Mouse (Mus musculus) kidney, embryonic 15.5 days (tissue): Measurements from ENCODE around the gene Morn2. TPM values are rescaled to one million over a fixed set of nuclear protein-coding genes. Genes with fewer than 3 reads are reported as not detected.

Experiments used
- ATAC-seq: fragments of 200-750 bp; cut with Nextera tagmentation; replicated peaks from 2 replicates; pipeline ENCODE4 v1.8.0; 2017; ENCODE audit warnings: moderate TSS enrichment; ENCODE audit not compliant: low FRiP score
- H3K27ac ChIP-seq: fragments of 300-500 bp; sonication (generic); 2 replicates; pipeline ENCODE4 v1.5.1; 2015; ENCODE audit warnings: mild to moderate bottlenecking, inconsistent platforms
- H3K27me3 ChIP-seq: fragments of 300-500 bp; sonication (generic); 2 replicates; pipeline ENCODE4 v1.6.1; 2015; ENCODE audit warnings: inconsistent platforms
- H3K36me3 ChIP-seq: fragments of 300-500 bp; sonication (generic); 2 replicates; pipeline ENCODE4 v1.6.1; 2015; ENCODE audit warnings: inconsistent platforms
- H3K4me1 ChIP-seq: fragments of 300-500 bp; sonication (generic); 2 replicates; pipeline ENCODE4 v1.6.1; 2015; ENCODE audit warnings: inconsistent platforms
- H3K4me2 ChIP-seq: fragments of 300-500 bp; sonication (generic); 2 replicates; pipeline ENCODE4 v1.6.1; 2015; ENCODE audit warnings: moderate library complexity, mild to moderate bottlenecking, inconsistent platforms
- H3K4me3 ChIP-seq: fragments of 300-500 bp; sonication (generic); replicated peaks from 2 replicates; pipeline ENCODE4 v1.5.1; 2015; ENCODE audit warnings: mild to moderate bottlenecking, inconsistent platforms
- H3K9ac ChIP-seq: fragments of 300-500 bp; sonication (generic); 2 replicates; pipeline ENCODE4 v1.6.1; 2015; ENCODE audit warnings: mild to moderate bottlenecking, inconsistent platforms
- H3K9me3 ChIP-seq: fragments of 300-500 bp; sonication (generic); replicated peaks from 2 replicates; pipeline ENCODE4 v1.6.1; 2016; ENCODE audit warnings: inconsistent platforms
- WGBS: fragments of 180-500 bp; shearing (Covaris S2); methylation state at CpG from one replicate; pipeline ENCODE4 v1.1.7; 2015; ENCODE audit warnings: mixed read lengths; 5-methylcytosine and 5-hydroxymethylcytosine counted together
- polyA plus RNA-seq: library from polyadenylated mRNA; unstranded; fragments of >200 nt; fragmentation: Nextera tagmentation; extraction: Ambion mirVana; gene quantifications from 2 replicates; pipeline ENCODE4 v1.2.1, GENCODE M21; 2015

Gene Morn2
- polyA plus RNA-seq, 1 experiment from 2014 or later = 34.6 TPM

- Histone ChIP-seq H3K4me3 (no peak overlapping the region), H3K9ac (no peak overlapping the region), H3K4me1 (peaks cover 12% of the 10 kb centered on the region), H3K27me3 (no peaks in the 10 kb centered on the region), H3K27ac (no peak overlapping the region), H3K9me3 (no peaks in the 10 kb centered on the region), H3K36me3 (no peaks in the 10 kb centered on the region), H3K4me2 (no peak overlapping the region)
- 86% methylated on average over 6 of the region's 6 CpGs for WGBS
- ATAC-seq = no peak
These were observed 2.0 kb upstream of the Morn2 start for GRCm38 (mm10) chr17:80288012-80288411.

GRCm38 (mm10) chr17:80289280-80290073, 526 bp upstream of the Morn2 start:
- no peaks in the 10 kb centered on the region for H3K27me3 ChIP-seq
- no peaks in the 10 kb centered on the region for H3K9me3 ChIP-seq
- H3K4me2 ChIP-seq = peak overlapping the region; percentile 66
- H3K4me1 ChIP-seq = peaks cover 12% of the 10 kb centered on the region
- no peak; the same call in 1 of the 2 replicates for ATAC-seq
- peak overlapping the region; percentile 81 for H3K9ac ChIP-seq
- no peaks in the 10 kb centered on the region for H3K36me3 ChIP-seq
- WGBS = under 1% methylated on average over 30 of the region's 30 CpGs
- peak overlapping the region; percentile 81 for H3K4me3 ChIP-seq
- H3K27ac ChIP-seq = peak overlapping the region; percentile 82

- no peaks in the 10 kb centered on the region for H3K27me3 ChIP-seq
- WGBS = 24% methylated on average over 2 of the region's 2 CpGs
- H3K4me2 ChIP-seq = no peak overlapping the region
- ATAC-seq = no peak
- H3K9me3 ChIP-seq = no peaks in the 10 kb centered on the region
- H3K27ac ChIP-seq = no peak overlapping the region
- H3K4me3 ChIP-seq = no peak overlapping the region
- no peak overlapping the region for H3K9ac ChIP-seq
- H3K36me3 ChIP-seq = no peaks in the 10 kb centered on the region
- peaks cover 12% of the 10 kb centered on the region for H3K4me1 ChIP-seq
These were observed 1.1 kb downstream of the Morn2 start for GRCm38 (mm10) chr17:80291148-80291547.

- Histone ChIP-seq H3K36me3 (no peaks in the 10 kb centered on the region), H3K27me3 (no peaks in the 10 kb centered on the region), H3K4me1 (no peaks in the 10 kb centered on the region), H3K4me2 (no peak overlapping the region), H3K27ac (no peak overlapping the region), H3K4me3 (no peak overlapping the region), H3K9me3 (no peaks in the 10 kb centered on the region), H3K9ac (no peak overlapping the region)
- 83% methylated on average over 5 of the region's 5 CpGs for WGBS
- ATAC-seq = no peak
These were observed 5.3 kb downstream of the Morn2 start for GRCm38 (mm10) chr17:80295258-80295657.

GRCm38 (mm10) chr17:80298844-80299243, 8.8 kb downstream of the Morn2 start:
- Histone ChIP-seq H3K4me1 (no peaks in the 10 kb centered on the region), H3K27me3 (no peaks in the 10 kb centered on the region), H3K9me3 (no peaks in the 10 kb centered on the region), H3K9ac (no peak overlapping the region), H3K36me3 (no peaks in the 10 kb centered on the region), H3K4me3 (no peak overlapping the region), H3K27ac (no peak overlapping the region), H3K4me2 (no peak overlapping the region)
- 88% methylated on average over 5 of the region's 5 CpGs for WGBS
- ATAC-seq = no peak

GRCm38 (mm10) chr17:80307251-80307650, 17.2 kb downstream of the Morn2 start, which contains the start of gene Arhgef33:
Gene Arhgef33 (plus strand): TSS chr17:80307407.
- H3K36me3 ChIP-seq = no peaks in the 10 kb centered on the region
- no peaks in the 10 kb centered on the region for H3K27me3 ChIP-seq
- WGBS = 93% methylated on average over 1 of the region's 1 CpGs
- H3K9me3 ChIP-seq = no peaks in the 10 kb centered on the region
- no peak within 1 kb of the TSS for H3K27ac ChIP-seq
- ATAC-seq = no peak
- H3K4me1 ChIP-seq = no peaks in the 10 kb centered on the region
- H3K4me3 ChIP-seq = no peak within 1 kb of the TSS
- no peak within 1 kb of the TSS for H3K9ac ChIP-seq
- no peak within 1 kb of the TSS for H3K4me2 ChIP-seq

GRCm38 (mm10) chr17:80311761-80312160, 21.8 kb downstream of the Morn2 start:
- 72% methylated on average over 9 of the region's 9 CpGs for WGBS
- H3K27ac ChIP-seq = no peak overlapping the region
- no peak overlapping the region for H3K4me3 ChIP-seq
- H3K9me3 ChIP-seq = no peaks in the 10 kb centered on the region
- H3K36me3 ChIP-seq = no peaks in the 10 kb centered on the region
- no peak overlapping the region for H3K9ac ChIP-seq
- H3K4me2 ChIP-seq = no peak overlapping the region
- no peaks in the 10 kb centered on the region for H3K27me3 ChIP-seq
- no peaks in the 10 kb centered on the region for H3K4me1 ChIP-seq
- no peak for ATAC-seq

- H3K27me3 ChIP-seq = no peaks in the 10 kb centered on the region
- H3K27ac ChIP-seq = no peak overlapping the region
- ATAC-seq = no peak
- 89% methylated on average over 4 of the region's 4 CpGs for WGBS
- no peak overlapping the region for H3K9ac ChIP-seq
- H3K4me2 ChIP-seq = no peak overlapping the region
- no peaks in the 10 kb centered on the region for H3K36me3 ChIP-seq
- H3K4me3 ChIP-seq = no peak overlapping the region
- no peaks in the 10 kb centered on the region for H3K4me1 ChIP-seq
- no peaks in the 10 kb centered on the region for H3K9me3 ChIP-seq
These were observed 22.4 kb downstream of the Morn2 start for GRCm38 (mm10) chr17:80312405-80312804.

GRCm38 (mm10) chr17:80322228-80322627, 32.2 kb downstream of the Morn2 start:
- Histone ChIP-seq H3K9ac (no peak overlapping the region), H3K4me3 (no peak overlapping the region), H3K27me3 (no peaks in the 10 kb centered on the region), H3K36me3 (no peaks in the 10 kb centered on the region), H3K27ac (no peak overlapping the region), H3K4me2 (no peak overlapping the region), H3K4me1 (no peaks in the 10 kb centered on the region), H3K9me3 (no peaks in the 10 kb centered on the region)
- no peak for ATAC-seq
- whole genome bisulfite sequencing = 75% methylated on average over 6 of the region's 6 CpGs

- no peaks in the 10 kb centered on the region for H3K27me3 ChIP-seq
- H3K36me3 ChIP-seq = no peaks in the 10 kb centered on the region
- no peaks in the 10 kb centered on the region for H3K4me1 ChIP-seq
- no peak overlapping the region for H3K4me2 ChIP-seq
- H3K27ac ChIP-seq = no peak overlapping the region
- no peak overlapping the region for H3K9ac ChIP-seq
- ATAC-seq = no peak
- 79% methylated on average over 4 of the region's 4 CpGs for WGBS
- no peaks in the 10 kb centered on the region for H3K9me3 ChIP-seq
- H3K4me3 ChIP-seq = no peak overlapping the region
These were observed 33.0 kb downstream of the Morn2 start for GRCm38 (mm10) chr17:80323015-80323414.

GRCm38 (mm10) chr17:80323658-80324057, 33.7 kb downstream of the Morn2 start:
- H3K9ac ChIP-seq = no peak overlapping the region
- no peaks in the 10 kb centered on the region for H3K4me1 ChIP-seq
- H3K4me3 ChIP-seq = no peak overlapping the region
- H3K27ac ChIP-seq = no peak overlapping the region
- H3K36me3 ChIP-seq = no peaks in the 10 kb centered on the region
- WGBS = 63% methylated on average over 8 of the region's 8 CpGs
- no peaks in the 10 kb centered on the region for H3K9me3 ChIP-seq
- no peaks in the 10 kb centered on the region for H3K27me3 ChIP-seq
- no peak for ATAC-seq
- no peak overlapping the region for H3K4me2 ChIP-seq

- H3K36me3 ChIP-seq = no peaks in the 10 kb centered on the region
- no peaks in the 10 kb centered on the region for H3K9me3 ChIP-seq
- no peak for ATAC-seq
- 82% methylated on average over 7 of the region's 7 CpGs for WGBS
- H3K27me3 ChIP-seq = no peaks in the 10 kb centered on the region
- H3K27ac ChIP-seq = no peak overlapping the region
- H3K4me3 ChIP-seq = no peak overlapping the region
- H3K9ac ChIP-seq = no peak overlapping the region
- no peaks in the 10 kb centered on the region for H3K4me1 ChIP-seq
- H3K4me2 ChIP-seq = no peak overlapping the region
These were observed 34.5 kb downstream of the Morn2 start for GRCm38 (mm10) chr17:80324521-80324920.

GRCm38 (mm10) chr17:80325456-80325855, 35.5 kb downstream of the Morn2 start:
- Histone ChIP-seq H3K4me2 (no peak overlapping the region), H3K27ac (no peak overlapping the region), H3K27me3 (no peaks in the 10 kb centered on the region), H3K36me3 (no peaks in the 10 kb centered on the region), H3K4me1 (no peaks in the 10 kb centered on the region), H3K9me3 (no peaks in the 10 kb centered on the region), H3K4me3 (no peak overlapping the region), H3K9ac (no peak overlapping the region)
- no peak for ATAC-seq
- WGBS = 79% methylated on average over 5 of the region's 5 CpGs
